Comparison of ENCODE assay signal across 15 mouse cellular contexts in genomic region chr3:81102877-81103420, GRCm38 (mm10).
DNase-seq lines count a peak whose midpoint lies in the region; ATAC-seq and TF ChIP-seq lines count a peak whose summit lies in the region.
"Had no signal": no experiment of that assay in that cellular context is flagged by ENCODE, and none has a peak within 500 bp of the region (broad histone marks: within the 10 kb centered on the region; RNA-seq: fewer than 3 reads in every experiment).

No protein-coding gene starts in this region.

- WGBS in forebrain, embryonic 12.5 days = 42% methylated on average over 5 of the region's 5 CpGs
- WGBS in forebrain, embryonic 11.5 days = 67% methylated on average over 5 of the region's 5 CpGs
- 54% methylated on average over 5 of the region's 5 CpGs for WGBS in kidney, embryonic 15.5 days
- 54% methylated on average over 5 of the region's 5 CpGs for WGBS in midbrain, postnatal 0 days

- H3K4me2 ChIP-seq in forebrain, embryonic 12.5 days = no peak overlapping the region
- no peak overlapping the region for H3K4me2 ChIP-seq in forebrain, embryonic 11.5 days (ENCODE audit: low read depth, low read length, severe bottlenecking)
- H3K4me2 ChIP-seq in kidney, embryonic 15.5 days = no peak overlapping the region
- no peak overlapping the region for H3K4me2 ChIP-seq in midbrain, postnatal 0 days (ENCODE audit: low read depth, low read length, poor library complexity, severe bottlenecking)
- H3K4me2 ChIP-seq: lung, embryonic 14.5 days; neural tube, embryonic 12.5 days had no signal

- H3K27me3 ChIP-seq in forebrain, embryonic 12.5 days = no peaks in the 10 kb centered on the region
- H3K27me3 ChIP-seq in forebrain, embryonic 11.5 days (ENCODE audit: control insufficient read depth, insufficient read depth, low read length) = no peaks in the 10 kb centered on the region
- no peaks in the 10 kb centered on the region for H3K27me3 ChIP-seq in kidney, embryonic 15.5 days
- no peaks in the 10 kb centered on the region for H3K27me3 ChIP-seq in midbrain, postnatal 0 days (ENCODE audit: insufficient read depth, low read length)
- H3K27me3 ChIP-seq: CH12.LX; neural tube, embryonic 12.5 days had no signal

- DNase-seq in forebrain, embryonic 11.5 days (ENCODE audit: low spot score) = no peak
- DNase-seq in left cerebral cortex, adult 2 months (ENCODE audit: extremely low spot score in 1 of 2, low spot score in 2 of 2) = no peak
- no peak for DNase-seq in left cerebral cortex, adult 11 months (ENCODE audit: low spot score)
- no peak for DNase-seq in midbrain, postnatal 0 days (ENCODE audit: low spot score)
- no peak for DNase-seq in right cerebral cortex, postnatal 14 days
- DNase-seq: adrenal gland, adult 8-10 months; cerebellum, postnatal 14 days; spleen, adult 18-20 months had no signal

- no peak for ATAC-seq in forebrain, embryonic 12.5 days (ENCODE audit: low FRiP score)
- no peak for ATAC-seq in forebrain, embryonic 11.5 days (replicated peaks; ENCODE audit: low FRiP score)
- peak; percentile 61 for ATAC-seq in kidney, embryonic 15.5 days (replicated peaks; ENCODE audit: low FRiP score)
- ATAC-seq in midbrain, postnatal 0 days (ENCODE audit: low FRiP score) = no peak
- no peak for ATAC-seq in cerebellum, adult (ENCODE audit: insufficient number of reproducible peaks, low FRiP score, low TSS enrichment)

- no peak overlapping the region for H3K9ac ChIP-seq in forebrain, embryonic 12.5 days
- H3K9ac ChIP-seq in forebrain, embryonic 11.5 days (ENCODE audit: low read length) = no peak overlapping the region
- no peak overlapping the region for H3K9ac ChIP-seq in kidney, embryonic 15.5 days
- H3K9ac ChIP-seq in midbrain, postnatal 0 days (replicated peaks; ENCODE audit: low read length, poor library complexity, severe bottlenecking) = no peak overlapping the region
- H3K9ac ChIP-seq: lung, embryonic 14.5 days; neural tube, embryonic 12.5 days had no signal

- H3K27ac ChIP-seq in forebrain, embryonic 12.5 days = peak overlapping the region; percentile 19; the same call in 1 of the 2 replicates
- H3K27ac ChIP-seq in forebrain, embryonic 11.5 days (ENCODE audit: low read depth, low read length) = no peak overlapping the region
- peak overlapping the region; percentile 71; the same call in 1 of the 2 replicates for H3K27ac ChIP-seq in left cerebral cortex, adult 2 months
- H3K27ac ChIP-seq in kidney, embryonic 15.5 days = peak overlapping the region; percentile 79
- H3K27ac ChIP-seq in midbrain, postnatal 0 days (ENCODE audit: low read depth, low read length) = peak overlapping the region; percentile 43; the same call in 1 of the 2 replicates
- H3K27ac ChIP-seq: embryonic facial prominence, embryonic 10.5 days; neural tube, embryonic 12.5 days had no signal

- no peak for TF ChIP-seq CTCF in left cerebral cortex, adult 2 months (IDR thresholded peaks at IDR 0.05)
- no peak for TF ChIP-seq CTCF in midbrain, postnatal 0 days (IDR thresholded peaks at IDR 0.05)

- H3K36me3 ChIP-seq in forebrain, embryonic 12.5 days (replicated peaks) = no peaks in the 10 kb centered on the region
- no peaks in the 10 kb centered on the region for H3K36me3 ChIP-seq in forebrain, embryonic 11.5 days (ENCODE audit: control insufficient read depth, insufficient read depth, low read length)
- no peaks in the 10 kb centered on the region for H3K36me3 ChIP-seq in kidney, embryonic 15.5 days
- no peaks in the 10 kb centered on the region for H3K36me3 ChIP-seq in midbrain, postnatal 0 days (ENCODE audit: insufficient read depth, low read length)
- H3K36me3 ChIP-seq: embryonic facial prominence, embryonic 10.5 days; neural tube, embryonic 12.5 days had no signal

- H3K4me3 ChIP-seq in forebrain, embryonic 12.5 days (replicated peaks) = no peak overlapping the region
- H3K4me3 ChIP-seq in forebrain, embryonic 11.5 days (ENCODE audit: low read depth, low read length) = no peak overlapping the region
- no peak overlapping the region for H3K4me3 ChIP-seq in left cerebral cortex, adult 2 months
- no peak overlapping the region for H3K4me3 ChIP-seq in kidney, embryonic 15.5 days (replicated peaks)
- H3K4me3 ChIP-seq in midbrain, postnatal 0 days (ENCODE audit: low read depth, low read length) = no peak overlapping the region
- H3K4me3 ChIP-seq: embryonic facial prominence, embryonic 10.5 days; neural tube, embryonic 12.5 days had no signal

- intact Hi-C loops in left cerebral cortex, adult 2 months (cut with DNase I) = no loop called here

- no peaks in the 10 kb centered on the region for H3K9me3 ChIP-seq in forebrain, embryonic 12.5 days
- no peaks in the 10 kb centered on the region for H3K9me3 ChIP-seq in forebrain, embryonic 11.5 days (ENCODE audit: control insufficient read depth, low read length)
- no peaks in the 10 kb centered on the region for H3K9me3 ChIP-seq in kidney, embryonic 15.5 days (replicated peaks)
- no peaks in the 10 kb centered on the region for H3K9me3 ChIP-seq in midbrain, postnatal 0 days (ENCODE audit: low read length)
- H3K9me3 ChIP-seq: embryonic facial prominence, embryonic 10.5 days; neural tube, embryonic 12.5 days had no signal

- H3K4me1 ChIP-seq in forebrain, embryonic 12.5 days = peaks cover 15% of the 10 kb centered on the region
- H3K4me1 ChIP-seq in forebrain, embryonic 11.5 days (replicated peaks; ENCODE audit: control insufficient read depth, insufficient read depth, low read length) = peaks cover 5% of the 10 kb centered on the region; the same call in 1 of the 2 replicates
- H3K4me1 ChIP-seq in kidney, embryonic 15.5 days = peaks cover 19% of the 10 kb centered on the region
- H3K4me1 ChIP-seq in midbrain, postnatal 0 days (ENCODE audit: insufficient read depth, low read length) = 0 out of 2 replicates have a peak, but pooled peaks cover 3% of the 10 kb centered on the region
